Mouse (Mus musculus): Measurements from ENCODE around the gene Gabarapl2.

Gabarapl2 gene

GRCm38 (mm10) chr8:111968991-111969390 lies 28.5 kb downstream of the Gabarapl2 start:
- DNase-seq: no peak

GRCm38 (mm10) chr8:111974138-111974537 lies 33.6 kb downstream of the Gabarapl2 start:
- no peak for DNase-seq

- DNase-seq: no peak
Measured at GRCm38 (mm10) chr8:111975706-111976105, 35.2 kb downstream of the Gabarapl2 start.

- no peak for DNase-seq
Measured at GRCm38 (mm10) chr8:111976326-111976725, 35.8 kb downstream of the Gabarapl2 start.

- peak; percentile 35 to 49 for DNase-seq
Measured at GRCm38 (mm10) chr8:111978147-111978546, 37.6 kb downstream of the Gabarapl2 start.

GRCm38 (mm10) chr8:111982116-111982515 lies 41.6 kb downstream of the Gabarapl2 start:
- peak; percentile 19 to 40 for DNase-seq

- peak; percentile 20 to 49 for DNase-seq
Measured at GRCm38 (mm10) chr8:111984511-111984910, 44.0 kb downstream of the Gabarapl2 start.

GRCm38 (mm10) chr8:111989911-111990310 lies 49.4 kb downstream of the Gabarapl2 start:
- DNase-seq: peak; percentile 90 to 91

GRCm38 (mm10) chr8:111991278-111991677 lies 50.8 kb downstream of the Gabarapl2 start:
- no peak for DNase-seq

GRCm38 (mm10) chr8:111992013-111992702 lies 51.7 kb downstream of the Gabarapl2 start, which contains the start of gene Adat1:
Gene Adat1 (minus strand): TSS chr8:111992302.
- DNase-seq: peak; percentile 91 to 92

GRCm38 (mm10) chr8:111992703-111993039 lies 52.2 kb downstream of the Gabarapl2 start:
- DNase-seq: no peak
